Mouse (Mus musculus) megakaryocyte-erythroid progenitor cell, adult 5-6 weeks (primary cell): Measurements from ENCODE around the gene Hrh2. TPM values are rescaled to one million over a fixed set of nuclear protein-coding genes. Genes with fewer than 3 reads are reported as not detected.

Source experiments
- ATAC-seq: replicated peaks from 2 replicates; pipeline ENCODE4 v1.8.0; 2016; ENCODE audit warnings: mild to moderate bottlenecking, inconsistent platforms; ENCODE audit not compliant: severe bottlenecking, poor library complexity, low FRiP score, low TSS enrichment
- total RNA-seq, 2 experiments: library from RNA; stranded (forward) in 1 of 2; stranded (reverse) in 1 of 2; fragments of 200-1000, 215-1000 nt in 1 of 2; fragments of >200 nt in 1 of 2; fragmentation: Nextera tagmentation in 1 of 2; gene quantifications; 2 replicates each; pipeline ENCODE4 v1.2.3; 2014 to 2017

Gene Hrh2
- total RNA-seq, 2 experiments from 2014 or later: 2.2 to 3.6 TPM

GRCm38 (mm10) chr13:54174703-54175102 is 17.2 kb upstream of the Hrh2 start:
- no peak for ATAC-seq

DNA sequence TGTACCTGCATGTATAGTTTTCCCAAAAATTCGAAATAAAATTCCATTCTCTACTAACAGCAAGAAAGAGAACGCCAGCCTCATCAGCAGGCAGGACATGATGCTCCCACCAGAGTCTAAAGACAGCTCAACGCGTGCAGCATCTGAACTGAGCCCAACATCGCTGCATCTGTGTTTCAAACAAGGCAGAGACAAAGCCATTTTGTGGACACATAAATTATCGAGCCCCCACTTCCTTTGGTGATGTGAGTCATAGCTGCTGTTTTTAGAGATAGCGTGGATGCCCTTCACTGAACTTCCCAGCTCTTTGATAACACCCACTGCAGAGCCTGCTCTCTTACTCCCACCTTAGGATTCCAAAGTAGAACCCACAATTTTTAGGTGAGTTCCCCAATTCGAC is 16.5 kb upstream of the Hrh2 start:
- peak; percentile 71 for ATAC-seq

DNA sequence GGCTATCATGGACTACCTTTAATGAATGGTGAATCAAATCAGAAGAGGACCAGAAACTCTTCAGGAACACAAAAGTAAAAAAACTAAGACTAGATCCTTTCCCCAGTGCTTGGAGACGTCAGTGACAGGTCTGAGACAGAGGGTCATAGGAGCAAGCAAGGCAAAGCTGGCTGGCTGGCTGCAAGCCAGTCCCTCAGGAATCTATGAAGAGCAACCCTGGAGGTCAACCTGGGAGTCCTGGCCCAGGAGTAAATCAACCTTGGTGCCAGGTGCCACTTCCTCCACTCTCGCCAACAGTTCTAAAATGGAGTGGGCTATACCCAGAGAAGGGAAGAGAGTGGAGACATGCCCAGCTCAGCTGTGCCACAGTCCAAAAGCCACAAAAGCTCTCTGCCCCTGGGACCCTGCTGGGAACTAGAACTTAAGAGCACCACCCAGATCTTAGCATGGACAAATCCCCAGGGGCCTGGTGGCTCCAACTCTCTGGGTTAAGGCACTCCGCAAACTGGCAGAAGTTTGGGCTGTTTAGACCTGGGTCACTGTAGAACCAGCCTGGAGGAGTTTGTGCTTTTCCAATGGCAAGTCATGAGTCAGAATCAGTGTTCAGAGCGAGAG is 15.4 kb upstream of the Hrh2 start:
- ATAC-seq: no peak

DNA sequence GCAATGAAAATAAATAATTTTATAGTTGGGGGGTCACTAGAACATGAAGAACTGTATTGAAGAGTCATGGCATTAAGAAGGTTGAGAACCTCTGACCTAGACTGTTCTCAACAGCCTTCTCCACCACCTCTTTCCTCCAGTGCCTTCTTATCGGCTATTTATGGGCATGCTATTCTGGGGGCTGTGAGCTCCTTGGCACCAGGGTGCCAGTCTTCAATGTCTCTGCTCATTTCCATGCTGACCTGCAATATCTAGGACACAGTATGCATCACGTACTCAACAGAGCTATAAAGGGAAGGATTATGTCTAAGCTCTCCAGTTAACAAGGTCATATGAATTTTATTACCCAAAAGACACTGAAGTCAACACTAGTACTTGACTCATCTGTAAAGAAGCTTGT is 14.6 kb upstream of the Hrh2 start:
- no peak for ATAC-seq

- ATAC-seq: no peak
Observed at GRCm38 (mm10) chr13:54178647-54179046, 13.3 kb upstream of the Hrh2 start.

DNA sequence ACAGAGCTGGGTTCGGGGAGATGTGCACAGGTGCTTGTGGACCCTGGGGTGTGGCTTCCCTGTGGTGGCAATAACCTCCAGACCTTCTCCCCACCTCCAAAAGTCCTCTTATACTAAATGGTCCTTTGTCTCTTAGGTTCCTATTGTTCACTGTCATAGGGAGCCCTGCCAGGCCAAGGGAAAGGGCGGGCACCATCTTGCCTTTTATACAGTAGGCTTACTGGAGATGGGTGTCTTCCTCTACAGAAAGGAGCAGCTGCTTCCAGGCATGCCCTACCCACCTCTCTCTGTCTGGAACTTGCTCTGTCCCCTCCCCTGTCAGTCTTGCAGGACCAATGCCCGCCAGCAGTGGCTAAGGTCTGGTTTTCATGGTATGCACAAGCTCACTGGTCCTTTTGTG is 12.0 kb upstream of the Hrh2 start:
- ATAC-seq: no peak

DNA sequence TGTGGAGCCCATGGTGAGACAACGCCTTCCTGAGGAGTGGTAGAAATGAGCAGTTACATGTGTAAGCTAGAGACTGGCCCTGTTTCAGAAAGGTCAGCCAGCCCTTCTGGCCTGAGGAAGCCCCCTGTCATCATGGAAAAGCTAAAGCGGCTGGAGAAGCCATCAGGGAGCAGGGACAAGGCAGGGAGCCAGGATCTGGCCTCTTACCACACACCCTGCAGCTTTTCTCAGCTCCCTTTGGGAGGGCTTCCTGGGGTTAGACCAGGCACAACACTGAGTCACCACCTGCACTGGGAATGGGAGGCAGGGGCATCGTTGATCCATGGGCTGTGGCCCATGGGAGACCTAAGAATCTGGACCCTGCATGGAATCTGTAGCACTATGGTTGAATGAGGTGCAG is 11.5 kb upstream of the Hrh2 start:
- no peak for ATAC-seq

GRCm38 (mm10) chr13:54181318-54181717 is 10.6 kb upstream of the Hrh2 start:
- ATAC-seq: no peak

- ATAC-seq: no peak
Observed at GRCm38 (mm10) chr13:54181947-54182346, 10.0 kb upstream of the Hrh2 start.

DNA sequence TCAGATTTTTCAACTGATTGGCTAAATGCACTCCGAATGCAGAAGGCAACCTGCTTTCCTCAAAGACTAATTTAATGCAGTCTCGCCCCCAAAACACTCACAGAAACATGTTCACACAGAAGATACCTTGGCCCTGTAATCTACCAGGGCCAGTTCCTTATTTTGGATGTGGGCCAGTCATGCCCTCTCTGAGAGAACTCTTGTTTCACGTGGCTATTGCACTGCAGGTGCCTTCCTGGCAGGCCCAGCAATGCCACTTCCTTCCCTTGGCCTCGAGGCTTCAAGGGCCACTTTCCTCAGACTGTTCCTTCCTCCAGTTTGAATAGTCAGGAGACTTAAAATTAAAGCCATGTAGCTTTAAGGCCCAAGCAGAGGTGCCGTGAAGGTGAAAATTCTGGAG is 5.5 kb upstream of the Hrh2 start:
- peak; percentile 69 for ATAC-seq

- ATAC-seq: peak; percentile 64
Observed at GRCm38 (mm10) chr13:54188190-54188706, 3.7 kb upstream of the Hrh2 start.

GRCm38 (mm10) chr13:54189896-54190295 is 2.0 kb upstream of the Hrh2 start:
- no peak for ATAC-seq

GRCm38 (mm10) chr13:54191181-54191580 is 748 bp upstream of the Hrh2 start:
- ATAC-seq: no peak

- ATAC-seq: no peak
Observed at GRCm38 (mm10) chr13:54193580-54193979, 1.7 kb downstream of the Hrh2 start.

DNA sequence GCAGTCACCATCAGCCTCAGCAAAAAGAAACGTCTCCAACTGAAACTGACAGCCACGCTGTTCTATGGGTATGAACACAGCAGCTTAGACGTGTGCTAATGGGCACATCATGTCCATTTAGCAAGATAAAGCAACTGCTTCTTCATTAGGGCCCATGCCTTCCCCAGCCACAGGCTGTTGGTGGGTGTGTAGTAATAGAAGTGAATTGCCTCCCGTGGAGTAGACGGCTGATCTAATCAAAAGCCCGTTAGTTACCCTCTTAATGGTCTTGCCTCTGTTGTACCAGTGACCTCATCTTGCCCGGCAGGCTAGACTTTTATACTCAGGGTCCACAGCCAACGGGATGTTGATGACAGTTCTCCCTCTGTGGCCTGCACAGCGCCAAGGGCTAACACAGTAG is 7.1 kb downstream of the Hrh2 start:
- no peak for ATAC-seq

DNA sequence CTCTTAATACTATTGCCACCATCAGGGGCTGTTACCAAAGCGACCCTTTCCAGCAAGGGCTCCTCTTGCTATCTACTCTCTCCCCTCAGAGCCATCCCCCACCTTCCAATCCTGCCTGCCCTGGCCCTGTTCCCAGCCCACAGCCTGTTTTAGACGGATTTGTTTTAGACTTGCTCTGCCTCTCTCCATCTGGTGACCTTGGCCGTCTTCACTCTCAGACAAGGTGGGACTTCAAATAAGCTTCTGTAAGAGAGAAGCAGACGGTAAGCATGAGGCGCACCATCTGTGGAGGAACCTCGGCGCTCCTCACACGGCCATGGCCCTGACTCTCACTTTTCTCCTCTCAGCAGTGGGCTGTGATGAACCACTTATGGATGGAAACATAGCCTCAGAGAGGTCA is 10.5 kb downstream of the Hrh2 start:
- no peak for ATAC-seq

DNA sequence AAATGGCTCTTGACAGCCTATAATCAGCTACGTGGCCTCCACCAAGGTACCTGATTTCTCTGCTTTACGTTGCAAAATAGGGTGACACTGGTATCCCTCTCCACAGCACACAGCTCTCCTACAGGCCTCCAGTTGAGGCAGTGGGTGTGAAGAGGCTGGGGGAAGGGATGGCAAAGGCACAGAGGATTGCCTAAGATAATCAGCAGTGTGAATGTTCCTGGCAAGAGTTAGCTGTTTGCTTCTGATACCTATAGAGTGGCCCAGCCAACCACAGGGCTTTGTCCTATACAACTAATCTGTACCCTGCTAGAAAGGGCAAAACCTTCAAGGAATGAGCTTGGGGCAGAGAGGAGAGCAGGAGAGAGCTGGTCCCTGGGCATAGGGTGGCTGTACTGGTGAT is 11.5 kb downstream of the Hrh2 start:
- peak; percentile 59 for ATAC-seq

DNA sequence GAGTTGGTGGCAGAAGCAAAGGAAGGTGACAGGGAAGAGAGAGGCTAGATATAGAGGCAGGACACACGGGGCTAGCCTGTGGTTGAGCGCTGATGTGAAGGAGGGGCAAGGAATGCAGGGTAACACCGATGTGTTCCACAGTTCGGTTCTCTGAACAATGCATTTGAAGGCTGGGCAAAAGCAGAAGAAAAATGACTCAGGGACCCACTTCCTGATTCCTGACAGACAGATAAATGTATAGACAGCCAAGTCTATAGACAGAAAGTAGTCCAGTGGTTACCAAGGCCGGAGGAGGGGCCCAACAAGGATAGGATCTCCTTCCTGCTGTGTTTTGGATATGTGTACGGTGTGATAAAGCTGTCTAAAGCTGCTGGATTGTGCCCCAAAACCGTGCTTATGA is 13.3 kb downstream of the Hrh2 start:
- peak; percentile 26; the same call in 1 of the 2 replicates for ATAC-seq

- no peak for ATAC-seq
Observed at GRCm38 (mm10) chr13:54206140-54206753, 14.3 kb downstream of the Hrh2 start.

GRCm38 (mm10) chr13:54209476-54210253 is 17.7 kb downstream of the Hrh2 start:
- peak; percentile 54 for ATAC-seq
